ENCODE assay signal across 25 mouse cellular contexts in the genomic region with DNA sequence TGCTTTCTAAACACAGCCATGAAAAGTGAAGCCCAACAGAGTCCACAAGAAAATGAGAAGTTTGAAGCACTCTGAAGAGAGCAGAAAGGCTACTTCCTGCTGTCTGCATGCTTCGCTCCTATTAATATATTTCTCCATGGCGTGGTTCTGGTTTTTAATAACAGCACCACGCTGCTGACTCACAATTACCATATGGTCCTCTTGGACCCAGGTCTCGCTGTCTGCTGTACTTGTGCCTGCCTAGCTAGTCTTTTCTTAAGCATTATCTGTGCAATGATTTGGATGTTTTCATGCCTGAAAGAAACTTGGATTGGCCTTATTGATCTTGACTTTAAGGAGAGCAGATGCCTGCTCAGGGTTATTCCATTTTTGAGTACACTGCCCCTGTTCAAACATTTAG. TPM values are rescaled to one million over a fixed set of nuclear protein-coding genes. Genes with fewer than 3 reads are reported as not detected.
DNase-seq lines count a peak whose midpoint lies in the region; ATAC-seq and TF ChIP-seq lines count a peak whose summit lies in the region.
"Had no signal": no experiment of that assay in that cellular context is flagged by ENCODE, and none has a peak within 500 bp of the region (broad histone marks: within the 10 kb centered on the region; RNA-seq: fewer than 3 reads in every experiment).

No protein-coding gene starts in this region.

- H3K9me3 ChIP-seq in hindbrain, embryonic 13.5 days, result no peaks in the 10 kb centered on the region
- H3K9me3 ChIP-seq in hindbrain, embryonic 16.5 days (ENCODE audit: control insufficient read depth, low read length), result no peaks in the 10 kb centered on the region
- H3K9me3 ChIP-seq: heart, embryonic 15.5 days; midbrain, embryonic 15.5 days; neural tube, embryonic 15.5 days had no signal

- 0 out of 2 replicates have a peak overlapping the region, but pooled peaks have one; percentile 3 for H3K27ac ChIP-seq in hindbrain, embryonic 13.5 days
- H3K27ac ChIP-seq in hindbrain, embryonic 16.5 days (ENCODE audit: low read depth, low read length), result no peak overlapping the region
- no peak overlapping the region for H3K27ac ChIP-seq in cerebellum, adult 2 months (ENCODE audit: insufficient read depth, low read length)
- H3K27ac ChIP-seq: heart, embryonic 15.5 days; left cerebral cortex, adult 2 months; midbrain, embryonic 15.5 days; neural tube, embryonic 15.5 days had no signal

- 79% methylated on average over 4 of the region's 4 CpGs for WGBS in hindbrain, embryonic 13.5 days
- 54% methylated on average over 4 of the region's 4 CpGs for WGBS in hindbrain, embryonic 16.5 days
- 4% methylated on average over 4 of the region's 4 CpGs for WGBS in cerebellum, adult 2 months

- no peak for ATAC-seq in hindbrain, embryonic 13.5 days (ENCODE audit: low FRiP score)
- no peak for ATAC-seq in hindbrain, embryonic 16.5 days
- ATAC-seq: liver, postnatal 0 days had no signal

- TF ChIP-seq CTCF in brain, embryonic 14.5 days (IDR thresholded peaks at IDR 0.05; ENCODE audit: borderline replicate concordance, extremely low read depth, insufficient read depth, insufficient read length), result no peak
- no peak for TF ChIP-seq CTCF in cerebellum, adult 2 months (IDR thresholded peaks at IDR 0.05; ENCODE audit: borderline replicate concordance, insufficient read depth, low read depth, low read length)

- H3K9ac ChIP-seq in hindbrain, embryonic 13.5 days, result no peak overlapping the region
- H3K9ac ChIP-seq in hindbrain, embryonic 16.5 days (ENCODE audit: low read depth, low read length), result no peak overlapping the region
- H3K9ac ChIP-seq: heart, embryonic 15.5 days; liver, postnatal 0 days; midbrain, embryonic 15.5 days; neural tube, embryonic 15.5 days had no signal

- DNase-seq in brain, embryonic 14.5 days (ENCODE audit: low read depth), result peak; percentile 47
- peak; percentile 60 to 88 for DNase-seq in cerebellum, adult 2 months
- peak; percentile 29 for DNase-seq in layer of hippocampus, adult 9-10 months (ENCODE audit: low spot score)
- no peak for DNase-seq in frontal cortex, postnatal 14 days (ENCODE audit: low spot score in 2 of 2)
- no peak for DNase-seq in kidney, postnatal 10 days
- DNase-seq: adrenal gland, postnatal 36 days; B cell, adult 2 months; embryo, embryonic 11 days; gastrocnemius, postnatal 14 days; heart, postnatal 4 days; kidney, adult 18-20 months; kidney, postnatal 14 days; left cerebral cortex, postnatal 4 days; liver, postnatal 0 days; lung, postnatal 14 days; spleen, adult 18-20 months; thymus, postnatal 4 days had no signal

- no peaks in the 10 kb centered on the region for H3K27me3 ChIP-seq in hindbrain, embryonic 13.5 days
- no peaks in the 10 kb centered on the region for H3K27me3 ChIP-seq in hindbrain, embryonic 16.5 days (replicated peaks; ENCODE audit: control insufficient read depth, insufficient read depth, low read length)
- no peaks in the 10 kb centered on the region for H3K27me3 ChIP-seq in cerebellum, adult 2 months (ENCODE audit: control insufficient read depth, insufficient read depth, low read length)
- H3K27me3 ChIP-seq: heart, embryonic 15.5 days; midbrain, embryonic 15.5 days; neural tube, embryonic 15.5 days had no signal

- no peak for TF ChIP-seq POLR2A in brain, embryonic 14.5 days (IDR thresholded peaks at IDR 0.05; ENCODE audit: borderline replicate concordance, extremely low read depth, insufficient read depth, insufficient read length, poor library complexity, severe bottlenecking)
- no peak for TF ChIP-seq POLR2A in cerebellum, adult 2 months (IDR thresholded peaks at IDR 0.05; ENCODE audit: borderline replicate concordance, insufficient read depth, low read length)

- H3K4me1 ChIP-seq in hindbrain, embryonic 13.5 days (replicated peaks), result peaks cover 3% of the 10 kb centered on the region; the same call in 1 of the 2 replicates
- H3K4me1 ChIP-seq in hindbrain, embryonic 16.5 days (ENCODE audit: control insufficient read depth, insufficient read depth, low read depth, low read length), result 0 out of 2 replicates have a peak, but pooled peaks cover 2% of the 10 kb centered on the region
- peaks cover 11% of the 10 kb centered on the region for H3K4me1 ChIP-seq in cerebellum, adult 2 months (ENCODE audit: control insufficient read depth, insufficient read depth, low read length)
- H3K4me1 ChIP-seq: heart, embryonic 15.5 days; neural tube, embryonic 15.5 days had no signal

- no peaks in the 10 kb centered on the region for H3K36me3 ChIP-seq in hindbrain, embryonic 13.5 days
- no peaks in the 10 kb centered on the region for H3K36me3 ChIP-seq in hindbrain, embryonic 16.5 days (ENCODE audit: control insufficient read depth, insufficient read depth, low read length)
- H3K36me3 ChIP-seq: heart, embryonic 15.5 days; midbrain, embryonic 15.5 days; neural tube, embryonic 15.5 days had no signal

- H3K4me3 ChIP-seq in hindbrain, embryonic 13.5 days, result no peak overlapping the region
- no peak overlapping the region for H3K4me3 ChIP-seq in hindbrain, embryonic 16.5 days (ENCODE audit: low read length)
- no peak overlapping the region for H3K4me3 ChIP-seq in cerebellum, adult 2 months (replicated peaks; ENCODE audit: insufficient read depth, low read depth, low read length)
- H3K4me3 ChIP-seq: heart, embryonic 15.5 days; left cerebral cortex, adult 2 months; midbrain, embryonic 15.5 days; myocyte; neural tube, embryonic 15.5 days had no signal

- H3K4me2 ChIP-seq in hindbrain, embryonic 13.5 days, result no peak overlapping the region
- no peak overlapping the region for H3K4me2 ChIP-seq in hindbrain, embryonic 16.5 days (ENCODE audit: low read length)
- H3K4me2 ChIP-seq: heart, embryonic 15.5 days; midbrain, embryonic 15.5 days; neural tube, embryonic 15.5 days had no signal

RNA-seq across cellular contexts. Expression of a gene that starts 28.2 kb away (rescaled TPM):
- 136 TPM in 2 replicates for polyA plus RNA-seq in hindbrain, embryonic 13.5 days (2015; fragmentation: Nextera tagmentation; extraction: Ambion mirVana)
- polyA plus RNA-seq in hindbrain, embryonic 16.5 days (2015; fragmentation: Nextera tagmentation; extraction: Ambion mirVana), result 119 and 126 TPM in 2 replicates
- polyA plus RNA-seq in brain, embryonic 14.5 days (2012; rRNA removed), result 126 and 150 TPM in 2 replicates
- 48.0 and 49.2 TPM in 2 replicates for polyA plus RNA-seq in cerebellum, adult 2 months (2012; rRNA removed)
- polyA plus RNA-seq: liver, adult 2 months; liver, postnatal 0 days; myocyte had no signal

Comparison
In these comparisons a context has a peak if more than half of its experiments do, and no peak if none do; other contexts are left out.
1. DNase-seq: peak in brain, embryonic 14.5 days (single experiment), cerebellum, adult 2 months (2 of 2) and layer of hippocampus, adult 9-10 months (single experiment); none in frontal cortex, postnatal 14 days (0 of 2) and kidney, postnatal 10 days (single experiment).